8 mouse cellular contexts compared by ENCODE assay signal in genomic region chr1:185363526-185364182, GRCm38 (mm10). TPM values are rescaled to one million over a fixed set of nuclear protein-coding genes. Genes with fewer than 3 reads are reported as not detected.
DNase-seq lines count a peak whose midpoint lies in the region; ATAC-seq and TF ChIP-seq lines count a peak whose summit lies in the region.

No protein-coding gene starts in this region.

- in situ Hi-C loops in CH12.LX (cut with MboI; ENCODE audit: low pct_ligation_motif_present, low pct_unique_long_range_greater_than_20kb, low sequenced_read_pairs), result no loop called here

- ATAC-seq in embryonic facial prominence, embryonic 11.5 days (replicated peaks; ENCODE audit: insufficient number of reproducible peaks, low FRiP score, low TSS enrichment, low read depth), result peak; percentile 66
- peak; percentile 69 for ATAC-seq in intestine, embryonic 16.5 days
- ATAC-seq in stomach, embryonic 14.5 days (ENCODE audit: insufficient number of reproducible peaks, insufficient read depth, low FRiP score, low read depth), result no peak

- peaks cover 2 to 37% of the 10 kb centered on the region in 2 experiments; a peak in 3 of 4 replicates for H3K4me1 ChIP-seq in CH12.LX (ENCODE audit: control insufficient read depth in 1 of 2, insufficient read depth in 2 of 2)
- H3K4me1 ChIP-seq in embryonic facial prominence, embryonic 11.5 days (ENCODE audit: control insufficient read depth, insufficient read depth, low read length), result no peaks in the 10 kb centered on the region
- H3K4me1 ChIP-seq in intestine, embryonic 16.5 days (ENCODE audit: control insufficient read depth, insufficient read depth, low read length), result peaks cover 13% of the 10 kb centered on the region; the same call in 1 of the 2 replicates
- H3K4me1 ChIP-seq in limb, embryonic 10.5 days, result peaks cover 13% of the 10 kb centered on the region
- H3K4me1 ChIP-seq in midbrain, embryonic 10.5 days, result peaks cover 29% of the 10 kb centered on the region
- H3K4me1 ChIP-seq in stomach, embryonic 14.5 days (ENCODE audit: control insufficient read depth, insufficient read depth, low read length), result peaks cover 16% of the 10 kb centered on the region

- H3K9ac ChIP-seq in CH12.LX (ENCODE audit: insufficient read depth, low read depth), result peak overlapping the region; percentile 98
- peak overlapping the region; percentile 87 for H3K9ac ChIP-seq in embryonic facial prominence, embryonic 11.5 days (replicated peaks; ENCODE audit: low read length)
- H3K9ac ChIP-seq in intestine, embryonic 16.5 days (ENCODE audit: low read depth, low read length), result peak overlapping the region; percentile 94
- H3K9ac ChIP-seq in stomach, embryonic 14.5 days (replicated peaks; ENCODE audit: low read depth, low read length), result peak overlapping the region; percentile 87

- peak overlapping the region; percentile 77 to 96 (median 94) for H3K4me3 ChIP-seq in CH12.LX (replicated peaks in 1 of 3; ENCODE audit: low read depth in 2 of 3, low read length in 2 of 3, poor library complexity in 1 of 3)
- peak overlapping the region; percentile 93 for H3K4me3 ChIP-seq in embryonic facial prominence, embryonic 11.5 days (ENCODE audit: low read depth, low read length)
- H3K4me3 ChIP-seq in intestine, embryonic 16.5 days (ENCODE audit: low read length), result peak overlapping the region; percentile 94
- H3K4me3 ChIP-seq in limb, embryonic 10.5 days, result peak overlapping the region; percentile 99
- peak overlapping the region; percentile 93 for H3K4me3 ChIP-seq in midbrain, embryonic 10.5 days
- peak overlapping the region; percentile 99 for H3K4me3 ChIP-seq in stomach, embryonic 14.5 days (ENCODE audit: low read depth, low read length)

- H3K4me2 ChIP-seq in CH12.LX (ENCODE audit: insufficient read depth, low read depth, poor library complexity, severe bottlenecking), result peak overlapping the region; percentile 98
- peak overlapping the region; percentile 44 for H3K4me2 ChIP-seq in embryonic facial prominence, embryonic 11.5 days (ENCODE audit: low read depth, low read length)
- H3K4me2 ChIP-seq in intestine, embryonic 16.5 days (ENCODE audit: low read depth, low read length), result peak overlapping the region; percentile 90
- H3K4me2 ChIP-seq in stomach, embryonic 14.5 days (replicated peaks; ENCODE audit: low read depth, low read length), result peak overlapping the region; percentile 81

- no peaks in the 10 kb centered on the region for H3K27me3 ChIP-seq in CH12.LX (replicated peaks)
- H3K27me3 ChIP-seq in embryonic facial prominence, embryonic 11.5 days (ENCODE audit: control insufficient read depth, insufficient read depth, low read length), result no peaks in the 10 kb centered on the region
- no peaks in the 10 kb centered on the region for H3K27me3 ChIP-seq in intestine, embryonic 16.5 days (replicated peaks; ENCODE audit: control insufficient read depth, insufficient read depth, low read length)
- H3K27me3 ChIP-seq in limb, embryonic 10.5 days (ENCODE audit: low read depth, poor library complexity, severe bottlenecking), result no peaks in the 10 kb centered on the region
- H3K27me3 ChIP-seq in midbrain, embryonic 10.5 days (ENCODE audit: low read depth, poor library complexity, severe bottlenecking), result no peaks in the 10 kb centered on the region
- no peaks in the 10 kb centered on the region for H3K27me3 ChIP-seq in stomach, embryonic 14.5 days (ENCODE audit: control insufficient read depth, insufficient read depth, low read length)

- H3K9me3 ChIP-seq in CH12.LX (replicated peaks; ENCODE audit: low read length), result no peaks in the 10 kb centered on the region
- no peaks in the 10 kb centered on the region for H3K9me3 ChIP-seq in embryonic facial prominence, embryonic 11.5 days (replicated peaks; ENCODE audit: control insufficient read depth, low read length)
- H3K9me3 ChIP-seq in intestine, embryonic 16.5 days (ENCODE audit: control insufficient read depth, low read length), result no peaks in the 10 kb centered on the region
- no peaks in the 10 kb centered on the region for H3K9me3 ChIP-seq in limb, embryonic 10.5 days (replicated peaks)
- H3K9me3 ChIP-seq in midbrain, embryonic 10.5 days (replicated peaks), result no peaks in the 10 kb centered on the region
- no peaks in the 10 kb centered on the region for H3K9me3 ChIP-seq in stomach, embryonic 14.5 days (ENCODE audit: control insufficient read depth, low read depth, low read length)

- dilution Hi-C loops in CH12.LX (cut with MboI; ENCODE audit: extremely low pct_ligation_motif_present, extremely low pct_unique_long_range_greater_than_20kb, low sequenced_read_pairs), result no loop called here

- TF ChIP-seq POLR2A in CH12.LX (IDR thresholded peaks at IDR 0.05; ENCODE audit: low read depth, low read length), result no peak; the same call in 1 of the 2 replicates

- peaks cover 52% of the 10 kb centered on the region for H3K79me2 ChIP-seq in CH12.LX (replicated peaks; ENCODE audit: control insufficient read depth, extremely low read depth, insufficient read depth, poor library complexity, severe bottlenecking)

- no peak for TF ChIP-seq RAD21 in CH12.LX (IDR thresholded peaks at IDR 0.05; ENCODE audit: low read depth, low read length)

- H3K27ac ChIP-seq in CH12.LX (ENCODE audit: insufficient read depth, low read depth), result peak overlapping the region; percentile 95
- peak overlapping the region; percentile 75 for H3K27ac ChIP-seq in embryonic facial prominence, embryonic 11.5 days (replicated peaks; ENCODE audit: low read depth, low read length)
- peak overlapping the region; percentile 95 for H3K27ac ChIP-seq in intestine, embryonic 16.5 days (ENCODE audit: low read length)
- H3K27ac ChIP-seq in limb, embryonic 10.5 days, result peak overlapping the region; percentile 94
- H3K27ac ChIP-seq in midbrain, embryonic 10.5 days (replicated peaks), result peak overlapping the region; percentile 94
- H3K27ac ChIP-seq in stomach, embryonic 14.5 days (ENCODE audit: low read length), result peak overlapping the region; percentile 94

- peak; percentile 76 for DNase-seq in CH12.LX (ENCODE audit: extremely low read depth)
- DNase-seq in adrenal gland, adult 8-10 months, result peak; percentile 37
- peak; percentile 77 for DNase-seq in embryonic facial prominence, embryonic 11.5 days (ENCODE audit: low spot score)
- DNase-seq in heart, adult 11 months, result peak; percentile 93
- peak; percentile 60 for DNase-seq in limb, embryonic 10.5 days (ENCODE audit: low spot score)
- peak; percentile 58 for DNase-seq in midbrain, embryonic 10.5 days (ENCODE audit: low spot score)

- TF ChIP-seq EP300 in CH12.LX (IDR thresholded peaks at IDR 0.05; ENCODE audit: low read length), result no peak

- no peak for TF ChIP-seq CTCF in CH12.LX (conservative IDR thresholded peaks at IDR 0.05 in 1 of 2, IDR thresholded peaks at IDR 0.05 in 1 of 2; ENCODE audit: low read depth in 2 of 2, low read length in 2 of 2)

- WGBS in embryonic facial prominence, embryonic 11.5 days, result 5% methylated on average over 22 of the region's 22 CpGs
- whole genome bisulfite sequencing in intestine, embryonic 16.5 days, result 2% methylated on average over 22 of the region's 22 CpGs
- WGBS in limb, embryonic 10.5 days, result 6% methylated on average over 22 of the region's 22 CpGs
- 7% methylated on average over 22 of the region's 22 CpGs for WGBS in midbrain, embryonic 10.5 days
- WGBS in stomach, embryonic 14.5 days, result 2% methylated on average over 22 of the region's 22 CpGs

- H3K36me3 ChIP-seq in CH12.LX (replicated peaks in 1 of 2; ENCODE audit: control insufficient read depth in 1 of 2, insufficient read depth in 1 of 2, low read length in 1 of 2), result peaks cover 11 to 41% of the 10 kb centered on the region in 2 experiments
- no peaks in the 10 kb centered on the region for H3K36me3 ChIP-seq in embryonic facial prominence, embryonic 11.5 days (replicated peaks; ENCODE audit: control insufficient read depth, insufficient read depth, low read depth, low read length)
- peaks cover 8% of the 10 kb centered on the region; the same call in 1 of the 2 replicates for H3K36me3 ChIP-seq in intestine, embryonic 16.5 days (ENCODE audit: control insufficient read depth, insufficient read depth, low read length)
- H3K36me3 ChIP-seq in limb, embryonic 10.5 days, result peaks cover 18% of the 10 kb centered on the region
- H3K36me3 ChIP-seq in midbrain, embryonic 10.5 days, result peaks cover 21% of the 10 kb centered on the region
- peaks cover 11% of the 10 kb centered on the region; the same call in 1 of the 2 replicates for H3K36me3 ChIP-seq in stomach, embryonic 14.5 days (ENCODE audit: control insufficient read depth, insufficient read depth, low read length)

RNA-seq across cellular contexts. Expression of gene Eprs, which starts 0.8 kb away (rescaled TPM):
- 210 and 223 TPM in 2 replicates for total RNA-seq in CH12.LX (2012; rRNA removed)
- total RNA-seq in CH12.LX (2014; rRNA removed), result 234 and 244 TPM in 2 replicates
- 207 and 208 TPM in 2 replicates for polyA plus RNA-seq in CH12.LX (2012; ENCODE audit: insufficient read length, low read depth)
- total RNA-seq in adrenal gland, adult 8-10 months (2022), result 100 to 1,000 TPM; 108 to 145 (median 120) TPM
- polyA plus RNA-seq in embryonic facial prominence, embryonic 11.5 days (2014; fragmentation: Nextera tagmentation; extraction: Ambion mirVana), result 154 and 158 TPM in 2 replicates
- polyA plus RNA-seq in intestine, embryonic 16.5 days (2015; fragmentation: Nextera tagmentation; extraction: Ambion mirVana), result 118 and 132 TPM in 2 replicates
- 149 and 161 TPM in 2 replicates for polyA plus RNA-seq in limb, embryonic 10.5 days (2016; fragmentation: Nextera tagmentation; extraction: Ambion mirVana)
- 152 and 157 TPM in 2 replicates for polyA plus RNA-seq in midbrain, embryonic 10.5 days (2016; fragmentation: Nextera tagmentation; extraction: Ambion mirVana)
- 167 and 169 TPM in 2 replicates for polyA plus RNA-seq in stomach, embryonic 14.5 days (2014; fragmentation: Nextera tagmentation; extraction: Ambion mirVana)

RNA-seq across cellular contexts. Expression of gene Bpnt1, which starts 31.7 kb away (rescaled TPM):
- total RNA-seq in CH12.LX (2012; rRNA removed), result 59.4 and 80.6 TPM in 2 replicates
- 71.9 and 81.8 TPM in 2 replicates for total RNA-seq in CH12.LX (2014; rRNA removed)
- polyA plus RNA-seq in CH12.LX (2012; ENCODE audit: insufficient read length, low read depth), result 38.4 and 41.8 TPM in 2 replicates
- 100 to 1,000 TPM in 2 of 4 experiments, 10 to 100 TPM in 2; 85.5 to 138 (median 102) TPM for total RNA-seq in adrenal gland, adult 8-10 months (2022)
- 16.5 and 19.9 TPM in 2 replicates for polyA plus RNA-seq in embryonic facial prominence, embryonic 11.5 days (2014; fragmentation: Nextera tagmentation; extraction: Ambion mirVana)
- 345 and 365 TPM in 2 replicates for polyA plus RNA-seq in intestine, embryonic 16.5 days (2015; fragmentation: Nextera tagmentation; extraction: Ambion mirVana)
- 30.6 and 38.7 TPM in 2 replicates for polyA plus RNA-seq in limb, embryonic 10.5 days (2016; fragmentation: Nextera tagmentation; extraction: Ambion mirVana)
- polyA plus RNA-seq in midbrain, embryonic 10.5 days (2016; fragmentation: Nextera tagmentation; extraction: Ambion mirVana), result 30.7 and 31.8 TPM in 2 replicates
- polyA plus RNA-seq in stomach, embryonic 14.5 days (2014; fragmentation: Nextera tagmentation; extraction: Ambion mirVana), result 28.0 and 32.5 TPM in 2 replicates

RNA-seq across cellular contexts. Expression of gene Iars2, which starts 34.5 kb away (rescaled TPM):
- 37.2 and 39.0 TPM in 2 replicates for total RNA-seq in CH12.LX (2012; rRNA removed)
- 47.2 and 53.6 TPM in 2 replicates for total RNA-seq in CH12.LX (2014; rRNA removed)
- 39.4 and 41.9 TPM in 2 replicates for polyA plus RNA-seq in CH12.LX (2012; ENCODE audit: insufficient read length, low read depth)
- 100 to 1,000 TPM in 1 of 4 experiments, 10 to 100 TPM in 3; 83.5 to 101 (median 93.1) TPM for total RNA-seq in adrenal gland, adult 8-10 months (2022)
- 25.5 and 29.1 TPM in 2 replicates for polyA plus RNA-seq in embryonic facial prominence, embryonic 11.5 days (2014; fragmentation: Nextera tagmentation; extraction: Ambion mirVana)
- polyA plus RNA-seq in intestine, embryonic 16.5 days (2015; fragmentation: Nextera tagmentation; extraction: Ambion mirVana), result 86.6 and 109 TPM in 2 replicates
- polyA plus RNA-seq in limb, embryonic 10.5 days (2016; fragmentation: Nextera tagmentation; extraction: Ambion mirVana), result 27.8 and 28.0 TPM in 2 replicates
- polyA plus RNA-seq in midbrain, embryonic 10.5 days (2016; fragmentation: Nextera tagmentation; extraction: Ambion mirVana), result 25.0 and 25.7 TPM in 2 replicates
- polyA plus RNA-seq in stomach, embryonic 14.5 days (2014; fragmentation: Nextera tagmentation; extraction: Ambion mirVana), result 32.0 and 33.9 TPM in 2 replicates

Comparison
In these comparisons a context has a peak if more than half of its experiments do, and no peak if none do; other contexts are left out.
1. DNase-seq: peak in every context shown above with its lines; median percentile 93 in heart, adult 11 months; 77 in embryonic facial prominence, embryonic 11.5 days; 76 in CH12.LX; 60 in limb, embryonic 10.5 days; 58 in midbrain, embryonic 10.5 days; 37 in adrenal gland, adult 8-10 months.
2. H3K4me2 ChIP-seq: peak in every context shown above with its lines; median percentile 98 in CH12.LX; 90 in intestine, embryonic 16.5 days; 81 in stomach, embryonic 14.5 days; 44 in embryonic facial prominence, embryonic 11.5 days.